Mouse (Mus musculus) kidney, postnatal 0 days (tissue): ENCODE data around the gene Uhrf1bp1l. TPM values are rescaled to one million over a fixed set of nuclear protein-coding genes. Genes with fewer than 3 reads are reported as not detected.

Experiments
- ATAC-seq: fragments of 200-750 bp; cut with Nextera tagmentation; replicated peaks from 2 replicates; pipeline ENCODE4 v1.8.0; 2017; ENCODE audit warnings: low read depth, moderate number of reproducible peaks, moderate TSS enrichment, moderate library complexity; ENCODE audit not compliant: low FRiP score
- DNase-seq: peaks from one replicate; pipeline ENCODE4 v3.0.0-alpha.2; 2016; ENCODE audit warnings: low spot score
- H3K27ac ChIP-seq: fragments of 300-500 bp; sonication (generic); 2 replicates; pipeline ENCODE4 v1.5.1; 2014; ENCODE audit warnings: mild to moderate bottlenecking
- H3K27me3 ChIP-seq: fragments of 300-500 bp; sonication (generic); 2 replicates; pipeline ENCODE4 v1.6.1; 2014; ENCODE audit warnings: low read length, mixed read lengths; ENCODE audit not compliant: insufficient read depth
- H3K36me3 ChIP-seq: fragments of 300-500 bp; sonication (generic); 2 replicates; pipeline ENCODE4 v1.6.1; 2014; ENCODE audit warnings: low read length, mixed read lengths; ENCODE audit not compliant: insufficient read depth
- H3K4me1 ChIP-seq: fragments of 300-500 bp; sonication (generic); replicated peaks from 2 replicates; pipeline ENCODE4 v1.6.1; 2014; ENCODE audit warnings: antibody characterized with exemption, low read length, mixed read lengths; ENCODE audit not compliant: insufficient read depth
- H3K4me2 ChIP-seq: fragments of 300-500 bp; sonication (generic); 2 replicates; pipeline ENCODE4 v1.6.1; 2014; ENCODE audit warnings: mild to moderate bottlenecking, low read length, moderate library complexity, mixed read lengths
- H3K4me3 ChIP-seq: fragments of 300-500 bp; sonication (generic); replicated peaks from 2 replicates; pipeline ENCODE4 v1.5.1; 2014; ENCODE audit warnings: low read depth, low read length
- H3K9ac ChIP-seq: fragments of 300-500 bp; sonication (generic); 2 replicates; pipeline ENCODE4 v1.6.1; 2014; ENCODE audit warnings: low read depth, low read length
- H3K9me3 ChIP-seq: fragments of 300-500 bp; sonication (generic); replicated peaks from 2 replicates; pipeline ENCODE4 v1.6.1; 2016; ENCODE audit warnings: low read length, inconsistent platforms, mixed read lengths
- CTCF ChIP-seq: IDR thresholded peaks from 2 replicates; pipeline ENCODE4 v1.5.1; 2016; ENCODE audit warnings: antibody characterized with exemption, low read depth, mild to moderate bottlenecking, moderate library complexity
- WGBS: fragments of 180-500 bp; shearing (Covaris S2); extraction: QIAGEN DNeasy Blood & Tissue Kit; methylation state at CpG from one replicate; pipeline ENCODE4 v1.1.7; 2014; 5-methylcytosine and 5-hydroxymethylcytosine counted together
- polyA plus RNA-seq: library from polyadenylated mRNA; unstranded; fragments of >200 nt; fragmentation: Nextera tagmentation; extraction: Ambion mirVana; gene quantifications from 2 replicates; pipeline ENCODE4 v1.2.1, GENCODE M21; 2015

Uhrf1bp1l gene
- polyA plus RNA-seq, 1 experiment from 2014 or later: 28.3 TPM

- H3K27me3 ChIP-seq: no peaks in the 10 kb centered on the region
- WGBS: 83% methylated on average over 6 of the region's 6 CpGs
- no peak overlapping the region for H3K27ac ChIP-seq
- no peaks in the 10 kb centered on the region for H3K9me3 ChIP-seq
- H3K9ac ChIP-seq: no peak overlapping the region
- no peak overlapping the region for H3K4me3 ChIP-seq
- DNase-seq (no peak), ATAC-seq (no peak)
- no peak overlapping the region for H3K4me2 ChIP-seq
- H3K4me1 ChIP-seq: no peaks in the 10 kb centered on the region
- no peak for TF ChIP-seq CTCF
- no peaks in the 10 kb centered on the region for H3K36me3 ChIP-seq
Measured at GRCm38 (mm10) chr10:89740995-89741394, 3.8 kb upstream of the Uhrf1bp1l start.

GRCm38 (mm10) chr10:89743266-89743665 is 1.5 kb upstream of the Uhrf1bp1l start:
- TF ChIP-seq CTCF: no peak
- Histone ChIP-seq H3K36me3 (no peaks in the 10 kb centered on the region), H3K9ac (no peak overlapping the region), H3K9me3 (no peaks in the 10 kb centered on the region), H3K4me2 (no peak overlapping the region), H3K27ac (no peak overlapping the region), H3K27me3 (no peaks in the 10 kb centered on the region), H3K4me1 (0 out of 2 replicates have a peak, but pooled peaks cover 5% of the 10 kb centered on the region), H3K4me3 (no peak overlapping the region)
- WGBS: 82% methylated on average over 4 of the region's 4 CpGs
- no peak for DNase-seq
- ATAC-seq: no peak

- 15% methylated on average over 3 of the region's 3 CpGs for WGBS
- H3K4me1 ChIP-seq: 0 out of 2 replicates have a peak, but pooled peaks cover 5% of the 10 kb centered on the region
- no peak for TF ChIP-seq CTCF
- peak overlapping the region; percentile 75 for H3K4me2 ChIP-seq
- DNase-seq: no peak
- H3K27ac ChIP-seq: peak overlapping the region; percentile 93
- 0 out of 2 replicates have a peak overlapping the region, but pooled peaks have one; percentile 94 for H3K9ac ChIP-seq
- H3K4me3 ChIP-seq: peak overlapping the region; percentile 98
- H3K27me3 ChIP-seq: no peaks in the 10 kb centered on the region
- H3K36me3 ChIP-seq: no peaks in the 10 kb centered on the region
- H3K9me3 ChIP-seq: no peaks in the 10 kb centered on the region
- no peak for ATAC-seq
Measured at GRCm38 (mm10) chr10:89744341-89744740, 450 bp upstream of the Uhrf1bp1l start.

- Histone ChIP-seq H3K27ac (peak overlapping the region; percentile 93), H3K4me3 (peak overlapping the region; percentile 98), H3K9ac (peak overlapping the region; percentile 94), H3K9me3 (no peaks in the 10 kb centered on the region), H3K27me3 (no peaks in the 10 kb centered on the region), H3K4me2 (peak overlapping the region; percentile 75), H3K4me1 (0 out of 2 replicates have a peak, but pooled peaks cover 5% of the 10 kb centered on the region), H3K36me3 (no peaks in the 10 kb centered on the region)
- DNase-seq (peak; percentile 32), ATAC-seq (no peak)
- no peak for TF ChIP-seq CTCF
- WGBS: under 1% methylated on average over 14 of the region's 14 CpGs
Measured at GRCm38 (mm10) chr10:89745666-89746020, 852 bp downstream of the Uhrf1bp1l start.

- no peaks in the 10 kb centered on the region for H3K9me3 ChIP-seq
- no peak for ATAC-seq
- H3K9ac ChIP-seq: no peak overlapping the region
- no peak overlapping the region for H3K27ac ChIP-seq
- TF ChIP-seq CTCF: no peak
- no peaks in the 10 kb centered on the region for H3K36me3 ChIP-seq
- 0 out of 2 replicates have a peak, but pooled peaks cover 5% of the 10 kb centered on the region for H3K4me1 ChIP-seq
- no peak for DNase-seq
- H3K27me3 ChIP-seq: no peaks in the 10 kb centered on the region
- H3K4me2 ChIP-seq: no peak overlapping the region
- WGBS: 77% methylated on average over 3 of the region's 3 CpGs
- no peak overlapping the region for H3K4me3 ChIP-seq
Measured at GRCm38 (mm10) chr10:89746581-89746980, 1.8 kb downstream of the Uhrf1bp1l start.

- Histone ChIP-seq H3K4me3 (no peak overlapping the region), H3K36me3 (no peaks in the 10 kb centered on the region), H3K4me2 (no peak overlapping the region), H3K9me3 (no peaks in the 10 kb centered on the region), H3K9ac (no peak overlapping the region), H3K4me1 (0 out of 2 replicates have a peak, but pooled peaks cover 5% of the 10 kb centered on the region), H3K27me3 (no peaks in the 10 kb centered on the region), H3K27ac (no peak overlapping the region)
- 86% methylated on average over 8 of the region's 8 CpGs for WGBS
- no peak for TF ChIP-seq CTCF
- DNase-seq (no peak), ATAC-seq (no peak)
Measured at GRCm38 (mm10) chr10:89747221-89747905, 2.6 kb downstream of the Uhrf1bp1l start.
